Mouse (Mus musculus) gastrocnemius, postnatal 25 days (tissue): ENCODE results near the gene Lyst. TPM values are rescaled to one million over a fixed set of nuclear protein-coding genes. Genes with fewer than 3 reads are reported as not detected.

Source experiments
- total RNA-seq, 2 experiments: library from RNA; stranded (reverse); gene quantifications; 1 replicate in 1 of 2; 2 replicates in 1 of 2; pipeline ENCODE4 v1.2.3; 2021

Gene Lyst
- total RNA-seq, 2 experiments from 2014 or later = 4.1 to 5.9 TPM

Other genes starting within 250 kb of the Lyst start
- gene Gpr137b, start 196.4 kb upstream of the Lyst start, total RNA-seq = 1 to 10 TPM; 3.6 to 4.3 TPM
- 10 to 100 TPM; 76.3 to 99.2 TPM for gene Nid1, start 152.8 kb upstream of the Lyst start, total RNA-seq
- gene Gng4, start 193.7 kb downstream of the Lyst start, total RNA-seq = under 1 TPM in 1 of 2 experiments, not detected in 1; 0.31 TPM